Mouse (Mus musculus) layer of hippocampus, adult 9-10 months (tissue): ENCODE results near the gene Akr1c19.

Experiments
- DNase-seq: peaks from one replicate; pipeline ENCODE4 v3.0.0; 2022; ENCODE audit warnings: low spot score

Gene Akr1c19

GRCm38 (mm10) chr13:4270860-4271259 lies 42.4 kb downstream of the Akr1c19 start:
- no peak for DNase-seq

GRCm38 (mm10) chr13:4277526-4277925 lies 49.0 kb downstream of the Akr1c19 start:
- no peak for DNase-seq

- no peak for DNase-seq
Observed at GRCm38 (mm10) chr13:4279284-4279683, 50.8 kb downstream of the Akr1c19 start, which contains the start of gene Akr1c12. Gene Akr1c12, minus strand, starts transcription at chr13:4279433.

- DNase-seq: peak; percentile 21
Observed at GRCm38 (mm10) chr13:4281471-4282412, 53.2 kb downstream of the Akr1c19 start.

- no peak for DNase-seq
Observed at GRCm38 (mm10) chr13:4296991-4297390, 68.5 kb downstream of the Akr1c19 start.
